Mouse (Mus musculus) myocyte (in vitro differentiated cells): ENCODE measurements around the gene Emid1. TPM values are rescaled to one million over a fixed set of nuclear protein-coding genes. Genes with fewer than 3 reads are reported as not detected.

Experiments used
- H3K27me3 ChIP-seq: one replicate; pipeline ENCODE4 v1.6.1; 2011; ENCODE audit not compliant: control insufficient read depth, insufficient read depth, insufficient read length
- H3K36me3 ChIP-seq: one replicate; pipeline ENCODE4 v1.6.1; 2011; ENCODE audit not compliant: control insufficient read depth, insufficient read depth
- H3K4me2 ChIP-seq: one replicate; pipeline ENCODE4 v1.6.1; 2011; ENCODE audit warnings: low read depth, control low read depth
- H3K4me3 ChIP-seq: one replicate; pipeline ENCODE4 v1.5.1; 2011; ENCODE audit warnings: mild to moderate bottlenecking, control low read depth, moderate library complexity
- H3K79me2 ChIP-seq: one replicate; pipeline ENCODE4 v1.6.1; 2011; ENCODE audit not compliant: control insufficient read depth, insufficient read depth
- H3ac ChIP-seq: one replicate; pipeline ENCODE4 v1.6.1; 2011; ENCODE audit not compliant: control insufficient read depth, insufficient read length
- CEBPB ChIP-seq: IDR thresholded peaks from 2 replicates; pipeline ENCODE4 v1.6.1; 2011; ENCODE audit warnings: mild to moderate bottlenecking, moderate library complexity; ENCODE audit not compliant: poor library complexity, insufficient read depth, severe bottlenecking
- E2F4 ChIP-seq: IDR thresholded peaks from one replicate; pipeline ENCODE4 v1.6.1; 2011; ENCODE audit warnings: mild to moderate bottlenecking, control low read depth, moderate library complexity; ENCODE audit not compliant: insufficient read depth
- MAX ChIP-seq: IDR thresholded peaks from one replicate; pipeline ENCODE4 v1.6.1; 2011; ENCODE audit warnings: low read depth, mild to moderate bottlenecking, control low read depth
- MYOD1 ChIP-seq, 3 experiments: IDR thresholded peaks; one replicate each; pipeline ENCODE4 v1.6.1; 2011; ENCODE audit warnings: control low read depth in 2 of 3, low read depth in 2 of 3, mild to moderate bottlenecking in 2 of 3, moderate library complexity in 1 of 3; ENCODE audit not compliant: insufficient read length in 2 of 3, control insufficient read depth in 1 of 3
- MYOG ChIP-seq, 3 experiments: IDR thresholded peaks; one replicate each; pipeline ENCODE4 v1.6.1; 2011; ENCODE audit warnings: control low read depth in 2 of 3, low read depth in 2 of 3, mild to moderate bottlenecking in 2 of 3; ENCODE audit not compliant: insufficient read length in 2 of 3, control insufficient read depth in 1 of 3, insufficient read depth in 1 of 3
- POLR2A ChIP-seq: IDR thresholded peaks from one replicate; pipeline ENCODE4 v1.6.1; 2011; ENCODE audit warnings: low read depth, mild to moderate bottlenecking, control low read depth, moderate library complexity; ENCODE audit not compliant: insufficient read length
- POLR2AphosphoS2 ChIP-seq: IDR thresholded peaks from one replicate; pipeline ENCODE4 v1.6.1; 2011; ENCODE audit warnings: low read depth, control low read depth; ENCODE audit not compliant: insufficient read length
- REST ChIP-seq: IDR thresholded peaks from one replicate; pipeline ENCODE4 v1.6.1; 2011; ENCODE audit warnings: mild to moderate bottlenecking, control low read depth, moderate library complexity; ENCODE audit not compliant: insufficient read depth, insufficient read length
- SRF ChIP-seq: IDR thresholded peaks from one replicate; pipeline ENCODE4 v1.6.1; 2011; ENCODE audit warnings: low read depth; ENCODE audit not compliant: control insufficient read depth, insufficient read length
- TCF12 ChIP-seq: IDR thresholded peaks from one replicate; pipeline ENCODE4 v1.6.1; 2011; ENCODE audit warnings: mild to moderate bottlenecking, control low read depth; ENCODE audit not compliant: poor library complexity, insufficient read depth, severe bottlenecking
- TCF3 ChIP-seq: IDR thresholded peaks from one replicate; pipeline ENCODE4 v1.6.1; 2011; ENCODE audit warnings: low read depth, control low read depth; ENCODE audit not compliant: insufficient read length
- USF1 ChIP-seq: IDR thresholded peaks from one replicate; pipeline ENCODE4 v1.6.1; 2011; ENCODE audit warnings: low read depth, mild to moderate bottlenecking, control low read depth, moderate library complexity
- polyA plus RNA-seq: library from polyadenylated mRNA; unstranded; fragments of >200 nt; fragmentation: generic; extraction: Trizol; gene quantifications from one replicate; pipeline ENCODE4 v1.2.1, GENCODE M21; 2012; ENCODE audit warnings: missing spikeins

The Emid1 gene
- polyA plus RNA-seq, 1 experiment, result 0.04 TPM

DNA sequence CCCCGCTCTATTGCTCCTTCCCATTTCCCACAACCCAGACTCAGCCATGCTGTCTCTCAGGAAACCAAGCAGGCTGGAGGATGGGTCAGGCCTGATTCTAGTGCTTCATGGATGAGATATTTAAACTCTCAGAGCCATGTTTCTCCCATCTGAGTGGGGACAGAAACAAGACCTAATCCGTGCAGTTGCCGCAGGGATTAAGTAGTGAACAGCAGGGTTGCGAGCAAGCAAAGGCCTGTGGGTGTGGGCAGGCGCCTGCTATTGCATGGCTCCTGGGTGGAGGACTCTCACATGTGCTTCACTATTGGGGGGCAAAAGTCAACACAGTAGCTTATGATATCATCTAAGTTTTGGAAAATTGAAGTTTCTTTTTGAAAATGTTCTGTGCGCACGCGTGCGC lies 32.8 kb upstream of the Emid1 start:
- Histone ChIP-seq H3K4me3 (no peak overlapping the region), H3K27me3 (no peaks in the 10 kb centered on the region), H3ac (no peak overlapping the region), H3K79me2 (no peaks in the 10 kb centered on the region), H3K4me2 (no peak overlapping the region), H3K36me3 (no peaks in the 10 kb centered on the region)
- TF ChIP-seq MYOD1 (IDR thresholded peaks at IDR 0.05; ENCODE audit: control insufficient read depth in 1 of 3, insufficient read length in 2 of 3, low read depth in 2 of 3) (peak in 1 of 3 experiments; percentile 28), POLR2AphosphoS2 (no peak)

GRCm38 (mm10) chr11:5184250-5184649 lies 32.2 kb upstream of the Emid1 start:
- H3K4me2 ChIP-seq, result no peak overlapping the region
- no peak overlapping the region for H3K4me3 ChIP-seq
- H3K27me3 ChIP-seq, result no peaks in the 10 kb centered on the region
- no peaks in the 10 kb centered on the region for H3K79me2 ChIP-seq
- no peak overlapping the region for H3ac ChIP-seq
- no peaks in the 10 kb centered on the region for H3K36me3 ChIP-seq
- no peak for TF ChIP-seq E2F4
- no peak for TF ChIP-seq USF1
- no peak for TF ChIP-seq TCF12
- TF ChIP-seq POLR2AphosphoS2, result no peak
- TF ChIP-seq MAX, result no peak

DNA sequence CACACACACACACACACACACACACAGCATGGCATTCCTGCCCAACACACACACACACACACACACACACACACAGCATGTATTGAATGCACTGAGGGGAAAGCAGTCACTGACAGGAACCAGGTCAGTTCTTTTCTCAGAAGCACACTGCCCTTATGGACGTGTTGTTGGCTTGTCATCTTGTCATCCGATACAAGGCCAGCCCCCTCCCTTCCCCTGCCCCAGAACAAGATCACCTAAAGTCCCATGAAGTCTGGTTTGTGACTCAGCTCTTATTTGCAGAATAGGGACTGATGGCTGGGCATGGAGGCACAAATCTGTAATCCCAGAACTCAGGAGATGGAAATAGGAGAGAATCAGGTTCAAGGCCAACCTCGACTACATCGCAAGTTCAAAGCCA lies 30.8 kb upstream of the Emid1 start:
- Histone ChIP-seq H3K36me3 (no peaks in the 10 kb centered on the region), H3K4me3 (no peak overlapping the region), H3K4me2 (no peak overlapping the region), H3K79me2 (no peaks in the 10 kb centered on the region), H3ac (no peak overlapping the region), H3K27me3 (no peaks in the 10 kb centered on the region)
- no peak for TF ChIP-seq MAX
- no peak for TF ChIP-seq POLR2AphosphoS2
- no peak for TF ChIP-seq E2F4
- TF ChIP-seq REST, result no peak
- no peak for TF ChIP-seq TCF12
- no peak for TF ChIP-seq USF1
- TF ChIP-seq SRF, result no peak
- TF ChIP-seq MYOD1 (IDR thresholded peaks at IDR 0.05; ENCODE audit: control insufficient read depth in 1 of 3, insufficient read length in 2 of 3, low read depth in 2 of 3), result no peak
- TF ChIP-seq POLR2A, result no peak
- TF ChIP-seq MYOG (IDR thresholded peaks at IDR 0.05; ENCODE audit: control insufficient read depth in 1 of 3, insufficient read depth in 1 of 3, insufficient read length in 2 of 3, low read depth in 2 of 3), result no peak
- no peak for TF ChIP-seq CEBPB
- TF ChIP-seq TCF3, result no peak

GRCm38 (mm10) chr11:5181850-5182404 lies 29.9 kb upstream of the Emid1 start:
- H3K27me3 ChIP-seq, result no peaks in the 10 kb centered on the region
- no peak overlapping the region for H3ac ChIP-seq
- no peaks in the 10 kb centered on the region for H3K36me3 ChIP-seq
- H3K79me2 ChIP-seq, result no peaks in the 10 kb centered on the region
- no peak overlapping the region for H3K4me3 ChIP-seq
- peak in 1 of 3 experiments; percentile 69 for TF ChIP-seq MYOD1 (IDR thresholded peaks at IDR 0.05; ENCODE audit: control insufficient read depth in 1 of 3, insufficient read length in 2 of 3, low read depth in 2 of 3)
- peak in 2 of 3 experiments; percentile 25 to 56 for TF ChIP-seq MYOG (IDR thresholded peaks at IDR 0.05; ENCODE audit: control insufficient read depth in 1 of 3, insufficient read depth in 1 of 3, insufficient read length in 2 of 3, low read depth in 2 of 3)
- TF ChIP-seq SRF, result no peak
- peak overlapping the region; percentile 30 for H3K4me2 ChIP-seq

DNA sequence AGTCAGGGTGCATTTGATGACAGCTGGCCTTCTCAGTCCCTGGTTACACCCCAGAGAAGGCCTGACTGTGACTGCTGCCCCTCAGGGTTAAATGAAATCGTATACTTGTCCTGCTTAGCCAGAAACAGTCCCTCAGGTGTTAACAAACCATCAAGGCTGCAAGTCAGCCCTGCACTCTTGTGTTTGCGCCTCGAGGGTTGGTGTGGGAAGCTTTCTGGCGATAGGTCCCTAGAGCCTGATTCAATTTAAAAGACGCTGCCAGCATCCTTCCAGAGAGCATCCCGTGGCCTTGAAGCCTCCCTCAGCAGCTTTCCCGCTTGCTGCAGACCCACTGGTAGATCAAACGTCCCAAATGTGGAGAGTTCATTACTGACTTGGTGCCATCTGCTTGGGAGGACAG lies 27.3 kb upstream of the Emid1 start:
- Histone ChIP-seq H3K27me3 (no peaks in the 10 kb centered on the region), H3K4me2 (no peak overlapping the region), H3ac (no peak overlapping the region), H3K36me3 (no peaks in the 10 kb centered on the region), H3K79me2 (no peaks in the 10 kb centered on the region), H3K4me3 (no peak overlapping the region)
- TF ChIP-seq TCF12 (no peak), MYOD1 (IDR thresholded peaks at IDR 0.05; ENCODE audit: control insufficient read depth in 1 of 3, insufficient read length in 2 of 3, low read depth in 2 of 3) (no peak), POLR2A (no peak), MYOG (IDR thresholded peaks at IDR 0.05; ENCODE audit: control insufficient read depth in 1 of 3, insufficient read depth in 1 of 3, insufficient read length in 2 of 3, low read depth in 2 of 3) (no peak), REST (no peak), USF1 (no peak), MAX (no peak)

- no peak overlapping the region for H3K4me3 ChIP-seq
- no peak overlapping the region for H3ac ChIP-seq
- H3K4me2 ChIP-seq, result no peak overlapping the region
- H3K36me3 ChIP-seq, result no peaks in the 10 kb centered on the region
- TF ChIP-seq TCF3 (no peak), TCF12 (no peak), POLR2AphosphoS2 (no peak), MYOD1 (IDR thresholded peaks at IDR 0.05; ENCODE audit: control insufficient read depth in 1 of 3, insufficient read length in 2 of 3, low read depth in 2 of 3) (no peak), POLR2A (no peak), USF1 (no peak), MAX (no peak), CEBPB (no peak), SRF (no peak), MYOG (IDR thresholded peaks at IDR 0.05; ENCODE audit: control insufficient read depth in 1 of 3, insufficient read depth in 1 of 3, insufficient read length in 2 of 3, low read depth in 2 of 3) (no peak), REST (no peak), E2F4 (no peak)
- H3K27me3 ChIP-seq, result no peaks in the 10 kb centered on the region
- no peaks in the 10 kb centered on the region for H3K79me2 ChIP-seq
Observed at GRCm38 (mm10) chr11:5177171-5177570, 25.1 kb upstream of the Emid1 start.
